Mouse (Mus musculus) common myeloid progenitor, adult 5-6 weeks (primary cell): ENCODE results near the gene Smdt1. TPM values are rescaled to one million over a fixed set of nuclear protein-coding genes. Genes with fewer than 3 reads are reported as not detected.

ENCODE experiments used
- ATAC-seq: replicated peaks from 2 replicates; pipeline ENCODE4 v1.8.0; 2016; ENCODE audit warnings: low read depth, mild to moderate bottlenecking, moderate TSS enrichment, inconsistent platforms; ENCODE audit not compliant: poor library complexity, severe bottlenecking
- total RNA-seq: library from RNA; stranded (forward); fragments of 200-1000, 187-1606 nt; gene quantifications from 2 replicates; pipeline ENCODE4 v1.2.3, GENCODE M21; 2017

The Smdt1 gene
- total RNA-seq, 1 experiment from 2014 or later, result 43.6 TPM

- peak; percentile 46 for ATAC-seq
These were observed 3.1 kb downstream of the Smdt1 start for GRCm38 (mm10) chr15:82341675-82342542.

- ATAC-seq, result no peak
These were observed 3.8 kb downstream of the Smdt1 start for GRCm38 (mm10) chr15:82342543-82342935.

DNA sequence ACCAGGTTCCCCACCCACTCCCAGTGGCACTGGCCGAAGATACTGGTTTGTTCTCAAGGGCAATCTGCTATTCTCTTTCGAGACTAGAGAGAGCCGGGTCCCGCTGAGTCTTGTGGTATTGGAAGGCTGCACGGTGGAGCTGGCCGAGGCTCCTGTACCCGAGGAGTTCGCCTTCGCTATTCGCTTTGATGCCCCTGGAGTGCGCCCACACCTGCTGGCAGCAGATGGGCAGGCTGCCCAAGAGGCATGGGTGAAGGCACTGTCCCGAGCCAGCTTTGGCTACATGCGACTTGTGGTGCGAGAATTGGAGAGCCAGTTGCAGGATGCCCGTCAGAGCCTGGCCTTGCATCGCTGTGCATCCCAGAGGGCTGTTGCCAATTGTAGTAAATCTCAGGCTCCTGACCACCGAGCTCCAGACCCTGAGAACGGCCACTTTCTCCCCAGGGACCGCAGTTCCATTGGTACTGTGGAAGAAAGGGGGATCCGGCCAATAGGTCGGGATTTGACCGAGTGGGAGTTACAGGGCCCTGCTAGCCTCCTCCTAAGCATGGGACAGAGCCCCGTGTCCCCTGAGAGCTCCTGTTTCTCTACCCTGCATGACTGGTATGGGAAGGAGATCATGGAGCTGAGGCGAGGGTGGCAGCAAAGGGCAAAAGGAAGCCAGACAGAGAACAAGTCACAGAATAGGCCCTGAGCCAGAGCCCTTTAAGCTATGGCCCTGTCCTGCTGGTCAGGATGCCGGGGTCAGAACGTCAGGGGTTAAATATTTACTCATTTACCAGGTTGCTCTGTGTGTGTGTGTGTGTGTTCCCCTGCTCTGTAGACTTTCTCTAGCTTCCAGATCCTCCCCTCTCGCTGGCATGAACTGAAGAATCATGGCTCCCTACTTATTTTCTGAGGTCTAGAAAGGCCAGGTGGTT is 4.9 kb downstream of the Smdt1 start:
- ATAC-seq, result no peak

DNA sequence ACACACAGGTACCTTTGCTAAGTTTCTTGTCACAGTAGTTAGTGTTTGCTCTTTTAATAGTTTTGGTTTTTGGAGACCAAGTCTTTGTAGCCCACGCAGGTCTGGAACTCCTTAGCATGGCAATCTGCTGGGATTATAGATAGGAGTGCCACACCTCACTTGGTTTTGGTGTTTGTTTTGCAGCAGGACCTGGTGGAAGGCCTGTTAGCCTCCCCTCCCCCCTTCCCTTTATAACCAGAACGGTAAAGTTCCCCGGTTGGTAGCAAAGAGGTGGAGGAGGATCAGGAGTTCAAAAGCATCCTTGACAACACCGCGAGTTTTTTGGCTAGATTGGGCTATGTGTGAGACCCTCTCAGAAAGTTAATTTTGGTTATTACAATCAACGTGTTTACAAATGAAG is 6.2 kb downstream of the Smdt1 start:
- ATAC-seq, result no peak

GRCm38 (mm10) chr15:82345820-82346470 is 7.2 kb downstream of the Smdt1 start:
- peak; percentile 68 for ATAC-seq

- no peak for ATAC-seq
These were observed 8.0 kb downstream of the Smdt1 start for GRCm38 (mm10) chr15:82346580-82347302.

GRCm38 (mm10) chr15:82347303-82347676 is 8.5 kb downstream of the Smdt1 start:
- no peak for ATAC-seq

DNA sequence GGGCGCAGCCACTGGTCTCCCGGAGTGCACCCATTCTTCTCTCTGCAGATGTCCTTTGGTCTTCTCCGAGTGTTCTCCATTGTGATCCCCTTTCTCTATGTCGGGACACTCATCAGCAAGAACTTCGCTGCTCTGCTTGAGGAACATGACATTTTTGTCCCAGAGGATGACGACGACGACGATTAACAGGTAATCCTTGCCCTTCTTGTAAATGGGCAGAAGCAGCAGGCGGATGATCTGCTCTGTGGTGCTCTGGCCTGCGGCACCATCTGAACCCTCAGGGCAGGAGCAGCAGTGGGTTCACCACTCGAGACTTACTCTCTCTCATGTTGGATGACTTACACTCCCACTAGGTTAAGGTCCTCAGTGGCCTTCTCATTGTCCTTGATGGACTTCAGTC is 9.1 kb downstream of the Smdt1 start:
- ATAC-seq, result no peak

- peak; percentile 10; the same call in 1 of the 2 replicates for ATAC-seq
These were observed 9.7 kb downstream of the Smdt1 start for GRCm38 (mm10) chr15:82348258-82348998.

DNA sequence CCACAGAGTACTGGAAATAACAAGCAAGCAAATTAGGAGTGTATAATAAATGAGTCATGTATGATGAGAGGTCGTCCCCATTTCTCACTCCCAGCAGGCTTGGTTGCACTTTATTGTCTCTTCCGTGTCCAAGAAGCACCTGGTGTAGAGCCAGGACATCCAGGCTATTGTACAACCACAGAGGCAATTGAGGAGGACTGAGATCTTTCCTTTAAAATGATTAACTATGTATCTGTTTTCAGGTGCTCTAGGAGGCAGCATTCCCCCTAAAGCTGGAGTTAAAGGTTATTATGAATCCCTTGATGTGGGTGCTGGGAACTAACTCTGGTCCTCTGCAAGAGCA is 10.2 kb downstream of the Smdt1 start:
- ATAC-seq, result no peak

GRCm38 (mm10) chr15:82350349-82350748 is 11.6 kb downstream of the Smdt1 start:
- no peak for ATAC-seq

DNA sequence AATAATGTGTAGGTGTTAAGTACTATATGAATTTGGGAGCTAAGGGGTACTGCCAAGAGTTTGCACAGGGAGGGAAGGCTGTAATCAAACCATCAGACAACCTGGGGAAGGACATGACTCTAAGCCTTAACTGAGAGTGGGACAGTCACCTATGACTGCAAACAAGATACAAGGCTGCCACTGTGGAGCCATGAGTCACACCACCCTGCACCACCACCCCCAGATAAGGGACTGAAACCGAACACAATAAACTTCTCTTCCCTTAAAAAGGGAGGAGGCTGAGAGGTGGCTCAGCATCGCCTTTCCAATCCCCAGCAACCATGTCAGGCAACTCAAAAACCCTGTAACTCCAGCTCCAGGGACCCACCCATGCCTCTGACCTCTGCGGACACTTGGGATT is 12.7 kb downstream of the Smdt1 start:
- no peak for ATAC-seq

- no peak for ATAC-seq
These were observed 14.5 kb downstream of the Smdt1 start for GRCm38 (mm10) chr15:82353078-82353744.

DNA sequence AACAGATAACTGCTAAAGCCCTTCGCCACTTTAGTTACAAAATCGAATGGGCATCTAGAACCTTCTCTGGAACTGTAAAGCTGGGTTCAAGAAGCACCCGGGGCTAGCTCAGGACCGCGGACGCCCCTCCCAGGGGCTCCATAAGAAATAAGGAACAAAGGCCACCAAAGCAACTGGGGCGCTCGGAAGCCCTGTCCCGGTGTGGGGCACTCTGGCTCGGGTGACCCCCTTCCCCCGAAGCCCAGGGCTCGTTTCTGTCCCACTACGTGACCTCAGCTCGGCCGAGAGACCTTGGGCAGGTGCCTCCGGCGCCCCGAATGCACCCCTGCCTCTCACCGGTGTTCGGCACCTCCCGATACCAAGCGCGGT is 15.0 kb downstream of the Smdt1 start:
- ATAC-seq, result 0 out of 2 replicates have a peak, but pooled peaks have one; percentile 14

GRCm38 (mm10) chr15:82354126-82354945 is 15.6 kb downstream of the Smdt1 start, which contains the start of gene Ndufa6:
Gene Ndufa6, minus strand, starts transcription at chr15:82354322.
- ATAC-seq, result peak; percentile 98

GRCm38 (mm10) chr15:82358431-82359260 is 19.9 kb downstream of the Smdt1 start:
- no peak for ATAC-seq

GRCm38 (mm10) chr15:82361459-82362018 is 22.8 kb downstream of the Smdt1 start:
- peak; percentile 97 for ATAC-seq
